Mouse (Mus musculus) monocyte, adult 5-6 weeks (primary cell): ENCODE data around the gene Gimap7. TPM values are rescaled to one million over a fixed set of nuclear protein-coding genes. Genes with fewer than 3 reads are reported as not detected.
A peak's percentile ranks its signal among the peaks of the same experiment; 100 is the strongest.

Experiments used
- ATAC-seq: fragments of 153-309, 156-312 bp; replicated peaks from 2 replicates; pipeline ENCODE4 v1.8.0; 2017; ENCODE audit warnings: mild to moderate bottlenecking; ENCODE audit not compliant: low TSS enrichment, insufficient number of reproducible peaks, severe bottlenecking, poor library complexity, low FRiP score
- total RNA-seq: library from RNA; stranded (forward); fragments of 200-1000, 200-491, 200-594 nt; gene quantifications from 3 replicates; pipeline ENCODE4 v1.2.3, GENCODE M21; 2017

The Gimap7 gene
- total RNA-seq, 1 experiment from 2014 or later, result 74.1 TPM

- no peak for ATAC-seq
Observed at GRCm38 (mm10) chr6:48733660-48734059, 15.2 kb downstream of the Gimap7 start.

- ATAC-seq, result no peak
Observed at GRCm38 (mm10) chr6:48737053-48737452, 18.6 kb downstream of the Gimap7 start.

GRCm38 (mm10) chr6:48737688-48738087 is 19.3 kb downstream of the Gimap7 start:
- no peak for ATAC-seq

- peak; percentile 59; the same call in 1 of the 2 replicates for ATAC-seq
Observed at GRCm38 (mm10) chr6:48738961-48739779, 20.7 kb downstream of the Gimap7 start, which contains the start of gene Gimap1. Gimap1 (plus strand) TSS chr6:48739054.

- ATAC-seq, result no peak
Observed at GRCm38 (mm10) chr6:48739780-48740055, 21.3 kb downstream of the Gimap7 start.

- no peak for ATAC-seq
Observed at GRCm38 (mm10) chr6:48740501-48741169, 22.2 kb downstream of the Gimap7 start.

- ATAC-seq, result no peak
Observed at GRCm38 (mm10) chr6:48741273-48741672, 22.9 kb downstream of the Gimap7 start.

- ATAC-seq, result no peak
Observed at GRCm38 (mm10) chr6:48741711-48742206, 23.3 kb downstream of the Gimap7 start.

GRCm38 (mm10) chr6:48742422-48743351 is 24.3 kb downstream of the Gimap7 start:
- ATAC-seq, result no peak

GRCm38 (mm10) chr6:48745490-48745889 is 27.1 kb downstream of the Gimap7 start:
- no peak for ATAC-seq

GRCm38 (mm10) chr6:48745959-48746889 is 27.8 kb downstream of the Gimap7 start, which contains the start of gene Gimap5:
Gimap5 (plus strand) TSS chr6:48746197.
- ATAC-seq, result peak; percentile 46

- peak; percentile 45; the same call in 1 of the 2 replicates for ATAC-seq
Observed at GRCm38 (mm10) chr6:48747091-48747966, 28.9 kb downstream of the Gimap7 start.

GRCm38 (mm10) chr6:48763567-48764270 is 45.3 kb downstream of the Gimap7 start:
- no peak for ATAC-seq

- no peak for ATAC-seq
Observed at GRCm38 (mm10) chr6:48764496-48764895, 46.1 kb downstream of the Gimap7 start.

GRCm38 (mm10) chr6:48768178-48768869 is 49.9 kb downstream of the Gimap7 start:
- ATAC-seq, result no peak; the same call in 1 of the 2 replicates

GRCm38 (mm10) chr6:48768933-48769332 is 50.5 kb downstream of the Gimap7 start:
- no peak for ATAC-seq
